9 mouse cellular contexts compared by ENCODE assay signal in genomic region chr13:43399576-43399975, GRCm38 (mm10). TPM values are rescaled to one million over a fixed set of nuclear protein-coding genes. Genes with fewer than 3 reads are reported as not detected.
DNase-seq lines count a peak whose midpoint lies in the region; ATAC-seq and TF ChIP-seq lines count a peak whose summit lies in the region.
"Had no signal": no experiment of that assay in that cellular context is flagged by ENCODE, and none has a peak within 500 bp of the region (broad histone marks: within the 10 kb centered on the region; RNA-seq: fewer than 3 reads in every experiment).

No protein-coding gene starts in this region.

- H3K4me2 ChIP-seq in lung, embryonic 14.5 days: peak overlapping the region; percentile 77
- no peak overlapping the region for H3K4me2 ChIP-seq in lung, postnatal 0 days (replicated peaks; ENCODE audit: low read depth, low read length)
- H3K4me2 ChIP-seq in embryonic facial prominence, embryonic 14.5 days (ENCODE audit: low read depth, low read length): peak overlapping the region; percentile 89; the same call in 1 of the 2 replicates
- peak overlapping the region; percentile 67 for H3K4me2 ChIP-seq in limb, embryonic 11.5 days (ENCODE audit: low read depth, severe bottlenecking)

- no peak for ATAC-seq in lung, embryonic 14.5 days (ENCODE audit: insufficient read depth)
- ATAC-seq in lung, postnatal 0 days: no peak
- no peak for ATAC-seq in embryonic facial prominence, embryonic 14.5 days (ENCODE audit: low read depth)
- ATAC-seq in limb, embryonic 11.5 days (ENCODE audit: insufficient number of reproducible peaks, low FRiP score, low TSS enrichment, low read depth): no peak
- peak; percentile 37; the same call in 1 of the 2 replicates for ATAC-seq in neutrophil, adult 5-6 weeks (ENCODE audit: extremely low read depth, insufficient number of reproducible peaks, low FRiP score, poor library complexity, severe bottlenecking)

- no peak for DNase-seq in lung, embryonic 14.5 days
- no peak for DNase-seq in lung, postnatal 0 days (ENCODE audit: low spot score)
- DNase-seq in embryonic facial prominence, embryonic 14.5 days (ENCODE audit: low spot score): no peak
- no peak for DNase-seq in limb, embryonic 11.5 days (ENCODE audit: low spot score)
- no peak for DNase-seq in thymus, postnatal 25 days
- DNase-seq in left cerebral cortex, adult 11 months (ENCODE audit: low spot score): no peak
- no peak for DNase-seq in urinary bladder, postnatal 4 days (ENCODE audit: low spot score in 2 of 2)
- DNase-seq: lung, postnatal 14 days had no signal

- TF ChIP-seq EP300 in lung, postnatal 0 days (IDR thresholded peaks at IDR 0.05): no peak

- TF ChIP-seq CTCF in lung, embryonic 14.5 days (IDR thresholded peaks at IDR 0.05; ENCODE audit: low read depth): no peak
- TF ChIP-seq CTCF in lung, postnatal 0 days (IDR thresholded peaks at IDR 0.05): no peak

- 85% methylated on average over 5 of the region's 5 CpGs for WGBS in lung, embryonic 14.5 days
- WGBS in lung, postnatal 0 days: 85% methylated on average over 5 of the region's 5 CpGs
- 91% methylated on average over 5 of the region's 5 CpGs for WGBS in embryonic facial prominence, embryonic 14.5 days
- WGBS in limb, embryonic 11.5 days: 92% methylated on average over 5 of the region's 5 CpGs

- no peaks in the 10 kb centered on the region for H3K9me3 ChIP-seq in lung, embryonic 14.5 days (ENCODE audit: low read depth, low read length)
- H3K9me3 ChIP-seq in lung, postnatal 0 days (ENCODE audit: low read length): no peaks in the 10 kb centered on the region
- H3K9me3 ChIP-seq in embryonic facial prominence, embryonic 14.5 days (ENCODE audit: control insufficient read depth, low read length): no peaks in the 10 kb centered on the region
- no peaks in the 10 kb centered on the region for H3K9me3 ChIP-seq in limb, embryonic 11.5 days (ENCODE audit: control insufficient read depth, low read length)

- no peak overlapping the region for H3K9ac ChIP-seq in lung, embryonic 14.5 days
- H3K9ac ChIP-seq in lung, postnatal 0 days (replicated peaks; ENCODE audit: low read depth): no peak overlapping the region
- H3K9ac ChIP-seq in embryonic facial prominence, embryonic 14.5 days (ENCODE audit: low read depth, low read length): no peak overlapping the region
- no peak overlapping the region for H3K9ac ChIP-seq in limb, embryonic 11.5 days (ENCODE audit: low read length)

- H3K4me3 ChIP-seq in lung, embryonic 14.5 days (ENCODE audit: low read depth, low read length): peak overlapping the region; percentile 70; the same call in 1 of the 2 replicates
- H3K4me3 ChIP-seq in lung, postnatal 0 days (ENCODE audit: low read depth, low read length): no peak overlapping the region
- H3K4me3 ChIP-seq in embryonic facial prominence, embryonic 14.5 days (ENCODE audit: low read depth, low read length): no peak overlapping the region
- H3K4me3 ChIP-seq in limb, embryonic 11.5 days (ENCODE audit: low read depth, low read length): no peak overlapping the region

- H3K4me1 ChIP-seq in lung, embryonic 14.5 days (ENCODE audit: insufficient read depth): no peaks in the 10 kb centered on the region; the same call in 1 of the 2 replicates
- no peaks in the 10 kb centered on the region for H3K4me1 ChIP-seq in lung, postnatal 0 days (ENCODE audit: insufficient read depth, low read depth, low read length)
- H3K4me1 ChIP-seq in embryonic facial prominence, embryonic 14.5 days (ENCODE audit: control insufficient read depth, insufficient read depth, low read length): no peaks in the 10 kb centered on the region; the same call in 1 of the 2 replicates
- 0 out of 2 replicates have a peak, but pooled peaks cover 4% of the 10 kb centered on the region for H3K4me1 ChIP-seq in limb, embryonic 11.5 days (ENCODE audit: control insufficient read depth, insufficient read depth, low read length)

- H3K27me3 ChIP-seq in lung, embryonic 14.5 days (ENCODE audit: insufficient read depth, low read length): no peaks in the 10 kb centered on the region
- no peaks in the 10 kb centered on the region for H3K27me3 ChIP-seq in lung, postnatal 0 days (replicated peaks; ENCODE audit: insufficient read depth, low read length)
- no peaks in the 10 kb centered on the region for H3K27me3 ChIP-seq in embryonic facial prominence, embryonic 14.5 days (replicated peaks; ENCODE audit: control insufficient read depth, insufficient read depth, low read length)
- no peaks in the 10 kb centered on the region for H3K27me3 ChIP-seq in limb, embryonic 11.5 days (ENCODE audit: control insufficient read depth, insufficient read depth, low read length)

- H3K36me3 ChIP-seq in lung, embryonic 14.5 days (ENCODE audit: insufficient read depth): peaks cover 47% of the 10 kb centered on the region
- peaks cover 13% of the 10 kb centered on the region; the same call in 1 of the 2 replicates for H3K36me3 ChIP-seq in lung, postnatal 0 days (ENCODE audit: insufficient read depth, low read length)
- H3K36me3 ChIP-seq in embryonic facial prominence, embryonic 14.5 days (ENCODE audit: control insufficient read depth, insufficient read depth, low read length): peaks cover 51% of the 10 kb centered on the region
- H3K36me3 ChIP-seq in limb, embryonic 11.5 days (ENCODE audit: control insufficient read depth, insufficient read depth, low read length): peaks cover 6% of the 10 kb centered on the region; the same call in 1 of the 2 replicates

- H3K27ac ChIP-seq in lung, embryonic 14.5 days (ENCODE audit: low read depth): no peak overlapping the region
- H3K27ac ChIP-seq in lung, postnatal 0 days (ENCODE audit: low read length): no peak overlapping the region
- no peak overlapping the region for H3K27ac ChIP-seq in embryonic facial prominence, embryonic 14.5 days (replicated peaks; ENCODE audit: low read depth, low read length)
- H3K27ac ChIP-seq in limb, embryonic 11.5 days (replicated peaks; ENCODE audit: low read depth, low read length): no peak overlapping the region

RNA-seq across cellular contexts. Expression of gene Nol7, which starts 1.4 kb away (rescaled TPM):
- 137 and 144 TPM in 2 replicates for polyA plus RNA-seq in lung, embryonic 14.5 days (2014; fragmentation: Nextera tagmentation; extraction: Ambion mirVana)
- 95.7 and 98.8 TPM in 2 replicates for polyA plus RNA-seq in lung, postnatal 0 days (2015; fragmentation: Nextera tagmentation; extraction: Ambion mirVana)
- 137 and 145 TPM in 2 replicates for polyA plus RNA-seq in embryonic facial prominence, embryonic 14.5 days (2014; fragmentation: Nextera tagmentation; extraction: Ambion mirVana)
- 161 and 171 TPM in 2 replicates for polyA plus RNA-seq in limb, embryonic 11.5 days (2014; fragmentation: Nextera tagmentation; extraction: Ambion mirVana)
- 175 and 176 TPM in 2 replicates for total RNA-seq in neutrophil, adult 5-6 weeks (2017)

RNA-seq across cellular contexts. Expression of gene Sirt5, which starts 34.3 kb away (rescaled TPM):
- 18.0 and 21.2 TPM in 2 replicates for polyA plus RNA-seq in lung, embryonic 14.5 days (2014; fragmentation: Nextera tagmentation; extraction: Ambion mirVana)
- polyA plus RNA-seq in lung, postnatal 0 days (2015; fragmentation: Nextera tagmentation; extraction: Ambion mirVana): 11.9 and 15.6 TPM in 2 replicates
- polyA plus RNA-seq in embryonic facial prominence, embryonic 14.5 days (2014; fragmentation: Nextera tagmentation; extraction: Ambion mirVana): 14.8 and 18.2 TPM in 2 replicates
- 41.3 and 41.9 TPM in 2 replicates for polyA plus RNA-seq in limb, embryonic 11.5 days (2014; fragmentation: Nextera tagmentation; extraction: Ambion mirVana)
- 5.5 and 6.6 TPM in 2 replicates for total RNA-seq in neutrophil, adult 5-6 weeks (2017)
